Mouse (Mus musculus): ENCODE results near the gene Gm20388. TPM values are rescaled to one million over a fixed set of nuclear protein-coding genes. Genes with fewer than 3 reads are reported as not detected.

The Gm20388 gene
- polyA plus RNA-seq, 1 experiment = 10.6 TPM

GRCm38 (mm10) chr8:120072827-120073226, 162.2 kb downstream of the Gm20388 start:
- TF ChIP-seq POLR2A (IDR thresholded peaks at IDR 0.05; ENCODE audit: borderline replicate concordance, control insufficient read depth, low read depth, low read length) = no peak
- TF ChIP-seq CTCF (IDR thresholded peaks at IDR 0.05; ENCODE audit: control insufficient read depth, insufficient read depth, low read length) = no peak
- Histone ChIP-seq H3K4me3 (replicated peaks; ENCODE audit: control insufficient read depth, low read depth, low read length) (no peak overlapping the region), H3K4me1 (ENCODE audit: control insufficient read depth, insufficient read depth, low read length) (no peaks in the 10 kb centered on the region; the same call in 1 of the 2 replicates), H3K27ac (ENCODE audit: control insufficient read depth, insufficient read depth, low read depth, low read length, poor library complexity) (no peak overlapping the region)
- WGBS = 85% methylated on average over 8 of the region's 8 CpGs

- no peak overlapping the region for H3K4me3 ChIP-seq (replicated peaks; ENCODE audit: control insufficient read depth, low read depth, low read length)
- no peak overlapping the region for H3K27ac ChIP-seq (ENCODE audit: control insufficient read depth, insufficient read depth, low read depth, low read length, poor library complexity)
- 69% methylated on average over 6 of the region's 6 CpGs for WGBS
- no peak for TF ChIP-seq POLR2A (IDR thresholded peaks at IDR 0.05; ENCODE audit: borderline replicate concordance, control insufficient read depth, low read depth, low read length)
- TF ChIP-seq CTCF (IDR thresholded peaks at IDR 0.05; ENCODE audit: control insufficient read depth, insufficient read depth, low read length) = no peak
- no peaks in the 10 kb centered on the region; the same call in 1 of the 2 replicates for H3K4me1 ChIP-seq (ENCODE audit: control insufficient read depth, insufficient read depth, low read length)
Observed at GRCm38 (mm10) chr8:120074516-120074915, 163.9 kb downstream of the Gm20388 start.

GRCm38 (mm10) chr8:120075347-120075746, 164.7 kb downstream of the Gm20388 start:
- 72% methylated on average over 6 of the region's 6 CpGs for WGBS
- no peak overlapping the region for H3K4me3 ChIP-seq (replicated peaks; ENCODE audit: control insufficient read depth, low read depth, low read length)
- H3K4me1 ChIP-seq (ENCODE audit: control insufficient read depth, insufficient read depth, low read length) = no peaks in the 10 kb centered on the region; the same call in 1 of the 2 replicates
- H3K27ac ChIP-seq (ENCODE audit: control insufficient read depth, insufficient read depth, low read depth, low read length, poor library complexity) = no peak overlapping the region
- no peak for TF ChIP-seq CTCF (IDR thresholded peaks at IDR 0.05; ENCODE audit: control insufficient read depth, insufficient read depth, low read length)
- TF ChIP-seq POLR2A (IDR thresholded peaks at IDR 0.05; ENCODE audit: borderline replicate concordance, control insufficient read depth, low read depth, low read length) = no peak

- H3K4me3 ChIP-seq (replicated peaks; ENCODE audit: control insufficient read depth, low read depth, low read length) = no peak overlapping the region
- 15% methylated on average over 10 of the region's 10 CpGs for WGBS
- TF ChIP-seq CTCF (IDR thresholded peaks at IDR 0.05; ENCODE audit: control insufficient read depth, insufficient read depth, low read length) = peak; percentile 74
- TF ChIP-seq POLR2A (IDR thresholded peaks at IDR 0.05; ENCODE audit: borderline replicate concordance, control insufficient read depth, low read depth, low read length) = no peak
- no peak overlapping the region for H3K27ac ChIP-seq (ENCODE audit: control insufficient read depth, insufficient read depth, low read depth, low read length, poor library complexity)
- H3K4me1 ChIP-seq (ENCODE audit: control insufficient read depth, insufficient read depth, low read length) = peaks cover 2% of the 10 kb centered on the region; the same call in 1 of the 2 replicates
Observed at GRCm38 (mm10) chr8:120078080-120078479, 167.4 kb downstream of the Gm20388 start.

- TF ChIP-seq POLR2A (IDR thresholded peaks at IDR 0.05; ENCODE audit: borderline replicate concordance, control insufficient read depth, low read depth, low read length) = no peak
- 76% methylated on average over 5 of the region's 5 CpGs for WGBS
- peaks cover 2% of the 10 kb centered on the region; the same call in 1 of the 2 replicates for H3K4me1 ChIP-seq (ENCODE audit: control insufficient read depth, insufficient read depth, low read length)
- H3K27ac ChIP-seq (ENCODE audit: control insufficient read depth, insufficient read depth, low read depth, low read length, poor library complexity) = no peak overlapping the region
- H3K4me3 ChIP-seq (replicated peaks; ENCODE audit: control insufficient read depth, low read depth, low read length) = no peak overlapping the region
Observed at GRCm38 (mm10) chr8:120079361-120079760, 168.7 kb downstream of the Gm20388 start.

- H3K4me1 ChIP-seq (ENCODE audit: control insufficient read depth, insufficient read depth, low read length) = peaks cover 2% of the 10 kb centered on the region; the same call in 1 of the 2 replicates
- WGBS = 85% methylated on average over 8 of the region's 8 CpGs
- 0 out of 2 replicates have a peak overlapping the region, but pooled peaks have one; percentile 4 for H3K27ac ChIP-seq (ENCODE audit: control insufficient read depth, insufficient read depth, low read depth, low read length, poor library complexity)
- H3K4me3 ChIP-seq (replicated peaks; ENCODE audit: control insufficient read depth, low read depth, low read length) = no peak overlapping the region
- TF ChIP-seq POLR2A (IDR thresholded peaks at IDR 0.05; ENCODE audit: borderline replicate concordance, control insufficient read depth, low read depth, low read length) = no peak
- TF ChIP-seq CTCF (IDR thresholded peaks at IDR 0.05; ENCODE audit: control insufficient read depth, insufficient read depth, low read length) = no peak
Observed at GRCm38 (mm10) chr8:120083261-120083660, 172.6 kb downstream of the Gm20388 start.

GRCm38 (mm10) chr8:120084783-120085182, 174.1 kb downstream of the Gm20388 start:
- Histone ChIP-seq H3K27ac (ENCODE audit: control insufficient read depth, insufficient read depth, low read depth, low read length, poor library complexity) (no peak overlapping the region), H3K4me3 (replicated peaks; ENCODE audit: control insufficient read depth, low read depth, low read length) (no peak overlapping the region), H3K4me1 (ENCODE audit: control insufficient read depth, insufficient read depth, low read length) (peaks cover 2% of the 10 kb centered on the region; the same call in 1 of the 2 replicates)
- TF ChIP-seq POLR2A (IDR thresholded peaks at IDR 0.05; ENCODE audit: borderline replicate concordance, control insufficient read depth, low read depth, low read length) (no peak), CTCF (IDR thresholded peaks at IDR 0.05; ENCODE audit: control insufficient read depth, insufficient read depth, low read length) (no peak)
- 89% methylated on average over 8 of the region's 8 CpGs for WGBS

- Histone ChIP-seq H3K4me1 (ENCODE audit: control insufficient read depth, insufficient read depth, low read length) (no peaks in the 10 kb centered on the region), H3K27ac (ENCODE audit: control insufficient read depth, insufficient read depth, low read depth, low read length, poor library complexity) (no peak overlapping the region), H3K4me3 (replicated peaks; ENCODE audit: control insufficient read depth, low read depth, low read length) (no peak overlapping the region)
- 84% methylated on average over 7 of the region's 7 CpGs for WGBS
- no peak for TF ChIP-seq POLR2A (IDR thresholded peaks at IDR 0.05; ENCODE audit: borderline replicate concordance, control insufficient read depth, low read depth, low read length)
- no peak for TF ChIP-seq CTCF (IDR thresholded peaks at IDR 0.05; ENCODE audit: control insufficient read depth, insufficient read depth, low read length)
Observed at GRCm38 (mm10) chr8:120089511-120089910, 178.9 kb downstream of the Gm20388 start.

- H3K4me1 ChIP-seq (ENCODE audit: control insufficient read depth, insufficient read depth, low read length) = no peaks in the 10 kb centered on the region
- H3K4me3 ChIP-seq (replicated peaks; ENCODE audit: control insufficient read depth, low read depth, low read length) = no peak overlapping the region
- TF ChIP-seq POLR2A (IDR thresholded peaks at IDR 0.05; ENCODE audit: borderline replicate concordance, control insufficient read depth, low read depth, low read length) = no peak
- no peak for TF ChIP-seq CTCF (IDR thresholded peaks at IDR 0.05; ENCODE audit: control insufficient read depth, insufficient read depth, low read length)
- WGBS = 90% methylated on average over 3 of the region's 3 CpGs
- H3K27ac ChIP-seq (ENCODE audit: control insufficient read depth, insufficient read depth, low read depth, low read length, poor library complexity) = no peak overlapping the region
Observed at GRCm38 (mm10) chr8:120091032-120091431, 180.4 kb downstream of the Gm20388 start.

Data from bone marrow, adult 2 months (tissue).